Mouse (Mus musculus) embryonic fibroblast, embryonic 13.5 days (primary cell): ENCODE results near the gene Ddx23.

Experiments used
- CTCF ChIP-seq: IDR thresholded peaks from 2 replicates; pipeline ENCODE4 v1.5.1; 2011; ENCODE audit warnings: mild to moderate bottlenecking, control low read depth, low read length, moderate library complexity, borderline replicate concordance; ENCODE audit not compliant: insufficient read depth
- POLR2A ChIP-seq: IDR thresholded peaks from 2 replicates; pipeline ENCODE4 v1.6.1; 2011; ENCODE audit warnings: low read depth, mild to moderate bottlenecking, control low read depth, low read length, moderate library complexity

GRCm38 (mm10) chr15:98689682-98690081 lies 27.0 kb upstream of the Ddx23 start:
- no peak for TF ChIP-seq CTCF
- no peak for TF ChIP-seq POLR2A
